Mouse (Mus musculus): Measurements from ENCODE around the gene Arrb2. TPM values are rescaled to one million over a fixed set of nuclear protein-coding genes. Genes with fewer than 3 reads are reported as not detected.

Gene Arrb2
- polyA plus RNA-seq, 1 experiment from 2014 or later, result 35.9 TPM

Small RNA genes lying within 50 kb of the gene (microRNA-seq; reads per million reads assigned to microRNA genes)
- not detected for gene Mir7115 (ENCODE audit: borderline number of aligned reads)

Other genes starting within 250 kb of the Arrb2 start
- 0.75 and 0.81 TPM in 2 replicates for gene Slc16a11, start 219.9 kb upstream of the Arrb2 start, polyA plus RNA-seq (2014; fragmentation: Nextera tagmentation; extraction: Ambion mirVana)
- gene Slc16a13, start 211.6 kb upstream of the Arrb2 start, polyA plus RNA-seq (2014; fragmentation: Nextera tagmentation; extraction: Ambion mirVana), result 9.1 and 10.1 TPM in 2 replicates
- gene Bcl6b, start 202.8 kb upstream of the Arrb2 start, polyA plus RNA-seq (2014; fragmentation: Nextera tagmentation; extraction: Ambion mirVana), result 6.8 and 7.3 TPM in 2 replicates
- 138 and 140 TPM in 2 replicates for gene 0610010K14Rik, start 194.7 kb upstream of the Arrb2 start, polyA plus RNA-seq (2014; fragmentation: Nextera tagmentation; extraction: Ambion mirVana)
- gene Gm21988, start 192.8 kb upstream of the Arrb2 start, polyA plus RNA-seq (2014; fragmentation: Nextera tagmentation; extraction: Ambion mirVana), result 7.6 and 9.6 TPM in 2 replicates
- gene Rnasek, start 192.8 kb upstream of the Arrb2 start, polyA plus RNA-seq (2014; fragmentation: Nextera tagmentation; extraction: Ambion mirVana), result 184 and 188 TPM in 2 replicates
- 21.5 and 22.5 TPM in 2 replicates for gene Alox12, start 177.3 kb upstream of the Arrb2 start, polyA plus RNA-seq (2014; fragmentation: Nextera tagmentation; extraction: Ambion mirVana)
- gene Alox12e, start 110.0 kb upstream of the Arrb2 start, polyA plus RNA-seq (2014; fragmentation: Nextera tagmentation; extraction: Ambion mirVana), result 0.29 TPM in 1 of 2 replicates, not detected in the other
- 1.0 and 2.1 TPM in 2 replicates for gene Alox15, start 80.6 kb upstream of the Arrb2 start, polyA plus RNA-seq (2014; fragmentation: Nextera tagmentation; extraction: Ambion mirVana)
- gene Pelp1, start 22.6 kb upstream of the Arrb2 start, polyA plus RNA-seq (2014; fragmentation: Nextera tagmentation; extraction: Ambion mirVana), result 48.5 and 51.2 TPM in 2 replicates
- gene Med11, start 19.3 kb downstream of the Arrb2 start, polyA plus RNA-seq (2014; fragmentation: Nextera tagmentation; extraction: Ambion mirVana), result 33.8 and 36.2 TPM in 2 replicates
- 0.19 and 0.58 TPM in 2 replicates for gene Zmynd15, start 26.8 kb downstream of the Arrb2 start, polyA plus RNA-seq (2014; fragmentation: Nextera tagmentation; extraction: Ambion mirVana)
- 0.91 and 1.6 TPM in 2 replicates for gene Cxcl16, start 27.3 kb downstream of the Arrb2 start, polyA plus RNA-seq (2014; fragmentation: Nextera tagmentation; extraction: Ambion mirVana)
- gene Tm4sf5, start 72.6 kb downstream of the Arrb2 start, polyA plus RNA-seq (2014; fragmentation: Nextera tagmentation; extraction: Ambion mirVana), result 5.5 TPM in 2 replicates
- gene Vmo1, start 82.0 kb downstream of the Arrb2 start, polyA plus RNA-seq (2014; fragmentation: Nextera tagmentation; extraction: Ambion mirVana), result 0.39 and 0.80 TPM in 2 replicates
- 20.2 and 20.5 TPM in 2 replicates for gene Gltpd2, start 86.6 kb downstream of the Arrb2 start, polyA plus RNA-seq (2014; fragmentation: Nextera tagmentation; extraction: Ambion mirVana)
- gene Psmb6, start 92.7 kb downstream of the Arrb2 start, polyA plus RNA-seq (2014; fragmentation: Nextera tagmentation; extraction: Ambion mirVana), result 619 and 649 TPM in 2 replicates
- gene Gm40193, start 100.3 kb downstream of the Arrb2 start, polyA plus RNA-seq (2014; fragmentation: Nextera tagmentation; extraction: Ambion mirVana), result not detected in 2 replicates
- gene Pld2, start 107.4 kb downstream of the Arrb2 start, polyA plus RNA-seq (2014; fragmentation: Nextera tagmentation; extraction: Ambion mirVana), result 2.7 and 3.4 TPM in 2 replicates
- 15.6 and 16.0 TPM in 2 replicates for gene Mink1, start 130.2 kb downstream of the Arrb2 start, polyA plus RNA-seq (2014; fragmentation: Nextera tagmentation; extraction: Ambion mirVana)
- gene 4930544D05Rik, start 183.2 kb downstream of the Arrb2 start, polyA plus RNA-seq (2014; fragmentation: Nextera tagmentation; extraction: Ambion mirVana), result not detected in 2 replicates
- not detected in 2 replicates for gene Chrne, start 186.6 kb downstream of the Arrb2 start, polyA plus RNA-seq (2014; fragmentation: Nextera tagmentation; extraction: Ambion mirVana)
- gene Gp1ba, start 206.5 kb downstream of the Arrb2 start, polyA plus RNA-seq (2014; fragmentation: Nextera tagmentation; extraction: Ambion mirVana), result 15.3 and 16.4 TPM in 2 replicates
- gene Rnf167, start 214.6 kb downstream of the Arrb2 start, polyA plus RNA-seq (2014; fragmentation: Nextera tagmentation; extraction: Ambion mirVana), result 113 and 114 TPM in 2 replicates
- 115 and 126 TPM in 2 replicates for gene Slc25a11, start 214.8 kb downstream of the Arrb2 start, polyA plus RNA-seq (2014; fragmentation: Nextera tagmentation; extraction: Ambion mirVana)
- 2,285 and 2,367 TPM in 2 replicates for gene Pfn1, start 222.0 kb downstream of the Arrb2 start, polyA plus RNA-seq (2014; fragmentation: Nextera tagmentation; extraction: Ambion mirVana)
- 19.8 and 20.1 TPM in 2 replicates for gene Eno3, start 224.6 kb downstream of the Arrb2 start, polyA plus RNA-seq (2014; fragmentation: Nextera tagmentation; extraction: Ambion mirVana)
- gene Spag7, start 236.8 kb downstream of the Arrb2 start, polyA plus RNA-seq (2014; fragmentation: Nextera tagmentation; extraction: Ambion mirVana), result 132 and 146 TPM in 2 replicates

All from liver, embryonic 11.5 days (tissue).